Mouse (Mus musculus): ENCODE results near the gene Mthfd1l. TPM values are rescaled to one million over a fixed set of nuclear protein-coding genes. Genes with fewer than 3 reads are reported as not detected.

The Mthfd1l gene
- 12.7 and 14.2 TPM in 2 replicates for polyA plus RNA-seq (2015; fragmentation: Nextera tagmentation; extraction: Ambion mirVana)

DNA sequence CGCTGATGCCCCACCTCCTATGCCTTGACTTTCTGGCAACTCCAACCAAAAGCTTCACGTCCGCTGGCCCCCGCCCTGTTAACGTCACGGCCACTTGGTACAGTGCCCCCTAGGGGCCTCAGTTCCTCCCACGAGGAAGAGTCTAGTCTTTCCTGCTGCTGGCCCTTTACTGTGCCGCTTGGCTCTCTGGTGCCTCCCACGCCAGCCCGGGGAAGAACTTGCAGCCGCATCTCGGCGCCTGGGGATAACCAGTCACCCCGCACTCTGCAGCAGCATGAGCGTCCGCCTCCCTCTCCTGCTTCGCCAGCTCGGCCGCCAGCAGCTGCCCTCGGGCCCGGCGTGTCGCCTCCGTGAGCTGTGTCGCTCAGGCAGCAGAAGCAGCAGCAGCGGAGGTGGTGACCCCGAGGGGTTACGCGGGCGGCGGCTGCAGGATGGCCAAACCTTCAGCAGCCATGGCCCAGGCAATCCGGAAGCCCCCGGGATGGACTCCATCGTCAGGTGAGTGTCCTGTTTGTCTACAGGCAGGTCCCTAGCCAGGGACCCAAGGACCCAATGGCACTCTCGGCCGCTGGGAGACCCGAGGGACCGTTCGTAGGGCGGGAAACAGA is at the start of gene Mthfd1l:
Gene Mthfd1l (plus strand): TSS at position 138 of the 608 bp plus-strand sequence.
- peak; percentile 86 for ATAC-seq (ENCODE audit: low read depth)
- WGBS = 1% methylated on average over 40 of the region's 40 CpGs
- Histone ChIP-seq H3K4me3 (ENCODE audit: low read length) (peak within 1 kb of the TSS; percentile 70), H3K36me3 (ENCODE audit: control insufficient read depth, insufficient read depth, low read length) (no peaks in the 10 kb centered on the region), H3K27me3 (ENCODE audit: control insufficient read depth, insufficient read depth, low read depth, low read length) (no peaks in the 10 kb centered on the region), H3K27ac (ENCODE audit: low read length) (peak within 1 kb of the TSS; percentile 94), H3K4me1 (replicated peaks; ENCODE audit: control insufficient read depth, insufficient read depth, low read length) (peaks cover 25% of the 10 kb centered on the region), H3K9ac (ENCODE audit: low read length) (peak within 1 kb of the TSS; percentile 77), H3K4me2 (ENCODE audit: low read depth, low read length) (peak within 1 kb of the TSS; percentile 75), H3K9me3 (ENCODE audit: control insufficient read depth, low read length) (no peaks in the 10 kb centered on the region)

DNA sequence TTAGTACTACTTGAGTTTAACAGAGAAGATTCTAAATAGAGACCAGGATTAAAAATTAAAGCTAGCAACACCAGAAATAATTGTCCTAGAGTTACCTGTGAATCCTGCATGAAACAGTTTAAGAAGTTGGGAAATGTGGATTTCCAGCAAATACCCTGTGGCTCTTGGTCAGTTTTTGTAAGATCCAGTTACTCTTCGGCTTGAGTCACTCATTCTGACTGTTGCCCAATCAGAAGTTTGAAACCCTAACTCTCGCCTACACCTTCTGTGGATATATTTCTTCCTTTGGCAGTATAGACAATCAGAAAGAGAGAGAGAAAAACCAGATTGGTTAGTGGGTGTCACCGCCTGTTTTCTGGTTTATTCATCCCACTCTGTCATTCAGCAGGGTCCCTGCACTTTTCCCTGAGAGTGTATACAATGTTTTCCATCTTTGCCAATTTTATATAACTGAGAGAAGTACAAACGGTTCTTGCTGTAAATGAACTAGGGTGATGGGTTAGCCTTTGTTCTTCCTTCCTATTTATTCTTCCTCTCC is 44.8 kb upstream of the Mthfd1l start:
- no peaks in the 10 kb centered on the region for H3K36me3 ChIP-seq (ENCODE audit: control insufficient read depth, insufficient read depth, low read length)
- H3K9me3 ChIP-seq (ENCODE audit: control insufficient read depth, low read length) = no peaks in the 10 kb centered on the region
- no peak overlapping the region for H3K4me2 ChIP-seq (ENCODE audit: low read depth, low read length)
- no peak for ATAC-seq (ENCODE audit: low read depth)
- H3K27ac ChIP-seq (ENCODE audit: low read length) = no peak overlapping the region
- 74% methylated on average over 4 of the region's 4 CpGs for WGBS
- H3K27me3 ChIP-seq (ENCODE audit: control insufficient read depth, insufficient read depth, low read depth, low read length) = no peaks in the 10 kb centered on the region
- H3K4me1 ChIP-seq (replicated peaks; ENCODE audit: control insufficient read depth, insufficient read depth, low read length) = no peaks in the 10 kb centered on the region
- no peak overlapping the region for H3K4me3 ChIP-seq (ENCODE audit: low read length)
- no peak overlapping the region for H3K9ac ChIP-seq (ENCODE audit: low read length)

DNA sequence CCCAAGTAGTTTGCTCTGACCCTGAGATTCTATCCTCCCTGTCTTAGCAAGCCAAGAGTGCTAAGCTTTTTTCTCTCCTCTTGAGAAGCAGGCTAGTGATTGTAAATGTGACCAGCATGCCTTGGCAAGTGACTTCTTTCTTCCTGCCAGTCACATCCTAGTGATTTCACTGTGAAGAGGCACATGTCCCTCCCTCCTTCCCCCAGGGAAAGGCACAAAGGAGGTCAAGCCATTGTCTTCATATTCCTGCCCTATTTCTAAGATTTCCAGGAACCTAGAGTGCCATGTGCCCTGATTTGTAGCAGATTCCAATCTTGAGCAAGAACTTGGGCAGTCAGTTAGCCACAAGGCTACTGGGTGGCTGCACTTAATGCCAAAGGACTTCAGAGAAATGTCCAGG is 41.1 kb upstream of the Mthfd1l start:
- no peak overlapping the region for H3K4me3 ChIP-seq (ENCODE audit: low read length)
- H3K9ac ChIP-seq (ENCODE audit: low read length) = no peak overlapping the region
- H3K4me2 ChIP-seq (ENCODE audit: low read depth, low read length) = no peak overlapping the region
- H3K4me1 ChIP-seq (replicated peaks; ENCODE audit: control insufficient read depth, insufficient read depth, low read length) = no peaks in the 10 kb centered on the region
- no peak overlapping the region for H3K27ac ChIP-seq (ENCODE audit: low read length)
- H3K27me3 ChIP-seq (ENCODE audit: control insufficient read depth, insufficient read depth, low read depth, low read length) = no peaks in the 10 kb centered on the region
- no peak for ATAC-seq (ENCODE audit: low read depth)
- H3K36me3 ChIP-seq (ENCODE audit: control insufficient read depth, insufficient read depth, low read length) = no peaks in the 10 kb centered on the region; the same call in 1 of the 2 replicates
- no peaks in the 10 kb centered on the region for H3K9me3 ChIP-seq (ENCODE audit: control insufficient read depth, low read length)

DNA sequence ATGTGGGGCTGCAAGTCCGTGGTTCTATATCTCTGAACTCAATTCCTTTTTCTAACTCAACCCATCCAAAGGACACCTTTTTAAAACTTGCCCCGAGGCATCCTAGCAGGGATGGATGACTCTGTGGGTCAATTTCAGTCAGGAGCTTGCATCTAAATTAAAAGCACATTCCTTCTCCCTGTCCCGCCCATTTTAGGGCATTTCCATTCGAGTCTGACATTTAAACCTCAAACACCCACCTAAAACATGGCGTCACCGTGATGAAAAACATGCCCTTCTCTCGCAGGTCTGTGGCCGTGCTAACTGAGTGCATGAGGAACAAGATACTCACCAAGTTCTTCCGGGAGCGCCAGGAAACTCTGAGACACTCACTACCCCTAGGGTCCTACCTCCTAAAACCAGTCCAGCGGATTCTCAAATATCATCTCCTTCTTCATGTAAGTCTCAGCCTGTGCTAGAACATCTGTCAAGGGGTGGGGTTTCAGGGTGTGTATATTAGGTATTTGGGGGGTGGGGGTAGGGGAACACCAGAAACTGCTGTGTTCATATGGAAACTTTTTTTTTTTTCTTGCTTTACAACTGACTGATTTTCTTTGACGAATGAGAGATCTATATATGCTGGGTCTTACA is 39.5 kb upstream of the Mthfd1l start:
- Histone ChIP-seq H3K4me3 (ENCODE audit: low read length) (no peak overlapping the region), H3K4me1 (replicated peaks; ENCODE audit: control insufficient read depth, insufficient read depth, low read length) (no peaks in the 10 kb centered on the region), H3K27me3 (ENCODE audit: control insufficient read depth, insufficient read depth, low read depth, low read length) (no peaks in the 10 kb centered on the region), H3K36me3 (ENCODE audit: control insufficient read depth, insufficient read depth, low read length) (peaks cover 2% of the 10 kb centered on the region), H3K9ac (ENCODE audit: low read length) (no peak overlapping the region), H3K4me2 (ENCODE audit: low read depth, low read length) (no peak overlapping the region), H3K9me3 (ENCODE audit: control insufficient read depth, low read length) (no peaks in the 10 kb centered on the region), H3K27ac (ENCODE audit: low read length) (no peak overlapping the region)
- ATAC-seq (ENCODE audit: low read depth) = no peak
- WGBS = 75% methylated on average over 12 of the region's 12 CpGs

DNA sequence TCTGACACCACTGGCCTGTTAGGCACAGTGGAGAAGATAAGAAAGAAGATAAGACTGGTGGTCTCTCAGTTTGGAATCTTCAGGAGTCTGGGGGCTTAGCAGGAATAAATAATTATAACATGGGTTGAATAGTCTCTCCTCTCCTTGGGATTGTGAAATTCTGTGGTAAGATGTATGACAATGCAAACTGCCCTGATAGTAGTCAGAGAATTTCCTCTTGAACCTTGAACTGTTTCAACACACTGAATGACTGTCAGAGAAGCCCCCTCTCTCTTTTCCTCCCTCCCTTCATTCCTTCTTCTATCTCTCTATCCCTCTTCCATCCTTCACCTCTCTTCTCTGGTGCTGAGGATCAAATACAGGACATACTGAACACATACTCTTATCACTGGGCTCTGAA is 36.1 kb upstream of the Mthfd1l start:
- Histone ChIP-seq H3K4me1 (replicated peaks; ENCODE audit: control insufficient read depth, insufficient read depth, low read length) (peaks cover 8% of the 10 kb centered on the region), H3K9ac (ENCODE audit: low read length) (no peak overlapping the region), H3K36me3 (ENCODE audit: control insufficient read depth, insufficient read depth, low read length) (peaks cover 2% of the 10 kb centered on the region), H3K4me2 (ENCODE audit: low read depth, low read length) (no peak overlapping the region), H3K27ac (ENCODE audit: low read length) (no peak overlapping the region), H3K9me3 (ENCODE audit: control insufficient read depth, low read length) (no peaks in the 10 kb centered on the region), H3K4me3 (ENCODE audit: low read length) (no peak overlapping the region), H3K27me3 (ENCODE audit: control insufficient read depth, insufficient read depth, low read depth, low read length) (no peaks in the 10 kb centered on the region)
- ATAC-seq (ENCODE audit: low read depth) = no peak

DNA sequence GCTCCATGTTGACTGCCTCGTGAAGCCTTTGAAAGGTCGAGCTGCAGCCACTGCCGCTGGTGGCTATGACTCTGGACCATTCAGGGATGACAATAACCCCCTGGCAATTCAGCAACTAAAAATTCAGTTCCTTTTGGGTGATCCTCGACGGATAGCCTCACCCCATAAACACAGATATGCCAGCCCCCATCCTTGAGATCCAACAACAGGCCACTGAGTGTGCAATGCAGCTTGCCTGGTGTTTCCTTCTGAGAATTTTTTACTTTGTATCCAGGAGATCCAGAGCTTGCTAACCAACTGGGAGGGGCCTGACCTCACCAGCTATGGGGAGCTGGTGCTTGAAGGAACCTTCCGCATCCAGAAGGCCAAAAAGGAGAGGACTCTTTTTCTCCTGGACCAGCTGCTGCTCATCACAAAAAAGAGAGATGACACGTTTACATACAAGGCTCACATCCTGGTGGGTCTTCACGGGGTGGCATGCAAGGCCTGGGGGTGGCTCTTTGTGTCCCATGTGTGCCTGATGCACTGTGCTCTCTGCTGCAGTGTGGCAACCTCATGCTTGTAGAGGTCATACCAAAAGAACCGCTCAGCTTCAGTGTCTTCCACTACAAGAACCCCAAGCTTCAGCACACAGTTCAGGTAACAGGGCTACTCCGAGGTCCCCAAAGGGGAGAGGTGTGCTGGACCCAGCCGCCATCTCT is 32.9 kb upstream of the Mthfd1l start:
- no peak for ATAC-seq (ENCODE audit: low read depth)
- peaks cover 8% of the 10 kb centered on the region for H3K4me1 ChIP-seq (replicated peaks; ENCODE audit: control insufficient read depth, insufficient read depth, low read length)
- WGBS = 83% methylated on average over 11 of the region's 11 CpGs
- no peaks in the 10 kb centered on the region for H3K27me3 ChIP-seq (ENCODE audit: control insufficient read depth, insufficient read depth, low read depth, low read length)
- H3K4me3 ChIP-seq (ENCODE audit: low read length) = no peak overlapping the region
- H3K36me3 ChIP-seq (ENCODE audit: control insufficient read depth, insufficient read depth, low read length) = peaks cover 2% of the 10 kb centered on the region
- H3K9ac ChIP-seq (ENCODE audit: low read length) = no peak overlapping the region
- no peaks in the 10 kb centered on the region for H3K9me3 ChIP-seq (ENCODE audit: control insufficient read depth, low read length)
- peak overlapping the region; percentile 58; the same call in 1 of the 2 replicates for H3K27ac ChIP-seq (ENCODE audit: low read length)
- H3K4me2 ChIP-seq (ENCODE audit: low read depth, low read length) = no peak overlapping the region

DNA sequence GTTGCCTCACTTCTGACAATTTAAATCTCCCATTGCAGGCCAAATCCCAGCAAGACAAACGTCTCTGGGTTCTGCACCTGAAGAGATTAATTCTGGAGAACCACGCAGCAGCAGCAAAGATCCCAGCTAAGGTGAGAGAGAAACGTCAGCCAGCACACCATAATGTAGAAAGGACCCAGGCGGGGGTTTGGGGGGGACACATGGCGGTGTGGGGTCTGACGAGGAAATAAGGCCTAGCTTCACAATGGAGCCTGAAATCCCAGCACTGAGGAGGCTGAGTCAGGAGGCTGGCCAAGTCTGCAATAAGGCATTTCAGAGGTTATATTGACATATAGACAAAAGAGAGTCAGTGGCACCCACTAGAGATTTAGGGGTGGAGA is 32.3 kb upstream of the Mthfd1l start:
- H3K9me3 ChIP-seq (ENCODE audit: control insufficient read depth, low read length) = no peaks in the 10 kb centered on the region
- no peak overlapping the region for H3K4me2 ChIP-seq (ENCODE audit: low read depth, low read length)
- H3K36me3 ChIP-seq (ENCODE audit: control insufficient read depth, insufficient read depth, low read length) = peaks cover 2% of the 10 kb centered on the region
- peaks cover 8% of the 10 kb centered on the region for H3K4me1 ChIP-seq (replicated peaks; ENCODE audit: control insufficient read depth, insufficient read depth, low read length)
- H3K9ac ChIP-seq (ENCODE audit: low read length) = no peak overlapping the region
- no peak for ATAC-seq (ENCODE audit: low read depth)
- H3K27me3 ChIP-seq (ENCODE audit: control insufficient read depth, insufficient read depth, low read depth, low read length) = no peaks in the 10 kb centered on the region
- peak overlapping the region; percentile 58 for H3K27ac ChIP-seq (ENCODE audit: low read length)
- no peak overlapping the region for H3K4me3 ChIP-seq (ENCODE audit: low read length)
- 81% methylated on average over 6 of the region's 6 CpGs for WGBS

DNA sequence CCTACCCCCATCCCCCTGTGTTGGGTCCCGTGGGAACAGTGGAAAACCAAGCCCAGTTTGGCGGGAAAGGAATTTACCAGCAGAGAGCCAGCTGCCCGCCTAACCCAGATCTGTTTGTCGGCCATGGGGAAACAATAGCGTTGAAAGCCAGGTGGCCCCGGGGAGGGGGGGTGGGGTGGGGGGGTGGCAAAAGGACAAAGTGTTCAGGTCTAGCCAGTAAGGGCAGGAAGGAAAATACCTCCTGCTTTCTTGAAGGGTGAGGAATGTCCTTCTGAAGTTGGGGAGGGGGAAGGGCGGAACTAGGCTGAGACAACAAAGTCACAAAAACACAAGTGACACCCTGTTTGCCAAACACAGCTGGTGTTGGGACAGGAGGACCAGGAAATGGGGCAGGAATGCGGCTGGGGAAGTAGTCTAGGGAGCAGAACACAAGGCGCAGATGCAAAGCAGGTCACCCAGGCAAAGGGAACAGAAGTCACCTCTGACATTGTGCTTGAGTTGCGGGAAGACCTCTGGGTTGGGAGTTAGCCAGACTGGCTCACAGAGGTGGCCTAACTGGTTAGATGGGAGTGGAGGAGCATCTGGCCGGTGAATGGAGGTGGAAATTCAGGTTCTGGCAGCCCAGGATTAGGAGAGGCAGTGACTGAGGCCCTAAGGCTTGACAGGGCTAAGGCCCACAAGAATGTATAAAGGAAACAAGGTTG is 31.7 kb upstream of the Mthfd1l start:
- H3K9me3 ChIP-seq (ENCODE audit: control insufficient read depth, low read length) = no peaks in the 10 kb centered on the region
- H3K4me2 ChIP-seq (ENCODE audit: low read depth, low read length) = no peak overlapping the region
- 23% methylated on average over 11 of the region's 11 CpGs for WGBS
- H3K4me1 ChIP-seq (replicated peaks; ENCODE audit: control insufficient read depth, insufficient read depth, low read length) = peaks cover 8% of the 10 kb centered on the region
- no peak overlapping the region for H3K9ac ChIP-seq (ENCODE audit: low read length)
- peak overlapping the region; percentile 58 for H3K27ac ChIP-seq (ENCODE audit: low read length)
- peaks cover 2% of the 10 kb centered on the region; the same call in 1 of the 2 replicates for H3K36me3 ChIP-seq (ENCODE audit: control insufficient read depth, insufficient read depth, low read length)
- peak; percentile 87 for ATAC-seq (ENCODE audit: low read depth)
- no peaks in the 10 kb centered on the region for H3K27me3 ChIP-seq (ENCODE audit: control insufficient read depth, insufficient read depth, low read depth, low read length)
- no peak overlapping the region for H3K4me3 ChIP-seq (ENCODE audit: low read length)

DNA sequence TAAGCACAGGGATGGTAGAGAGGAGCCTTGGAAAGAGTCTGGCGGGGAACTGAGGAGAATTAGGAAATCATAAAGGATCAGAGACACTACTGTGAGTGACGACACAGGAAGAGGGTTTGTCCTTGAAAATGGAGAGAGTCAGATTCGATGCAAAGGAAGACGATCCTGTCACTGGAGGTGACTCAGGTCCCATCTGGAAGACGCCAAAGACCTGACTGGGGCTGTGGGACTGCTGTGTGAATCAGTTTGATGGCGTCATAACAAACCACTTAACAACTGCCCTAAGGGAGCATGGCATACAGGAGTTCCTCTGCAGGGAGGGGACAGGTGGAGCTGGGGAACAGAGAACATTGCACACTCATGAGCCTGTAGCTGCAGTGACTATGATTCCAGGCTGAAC is 30.6 kb upstream of the Mthfd1l start:
- no peak overlapping the region for H3K4me2 ChIP-seq (ENCODE audit: low read depth, low read length)
- no peaks in the 10 kb centered on the region for H3K9me3 ChIP-seq (ENCODE audit: control insufficient read depth, low read length)
- peak overlapping the region; percentile 58 for H3K27ac ChIP-seq (ENCODE audit: low read length)
- WGBS = 43% methylated on average over 6 of the region's 6 CpGs
- peaks cover 2% of the 10 kb centered on the region; the same call in 1 of the 2 replicates for H3K36me3 ChIP-seq (ENCODE audit: control insufficient read depth, insufficient read depth, low read length)
- H3K9ac ChIP-seq (ENCODE audit: low read length) = no peak overlapping the region
- H3K4me1 ChIP-seq (replicated peaks; ENCODE audit: control insufficient read depth, insufficient read depth, low read length) = peaks cover 8% of the 10 kb centered on the region
- no peaks in the 10 kb centered on the region for H3K27me3 ChIP-seq (ENCODE audit: control insufficient read depth, insufficient read depth, low read depth, low read length)
- no peak for ATAC-seq (ENCODE audit: low read depth)
- no peak overlapping the region for H3K4me3 ChIP-seq (ENCODE audit: low read length)

Measured in lung, embryonic 16.5 days (tissue).